Mouse (Mus musculus): ENCODE results near the gene Fzd4.

The Fzd4 gene

GRCm38 (mm10) chr7:89427101-89427500, 22.9 kb downstream of the Fzd4 start:
- no peak for DNase-seq (ENCODE audit: low spot score in 2 of 2)

GRCm38 (mm10) chr7:89428804-89429203, 24.6 kb downstream of the Fzd4 start:
- no peak for DNase-seq (ENCODE audit: low spot score in 2 of 2)

- no peak for DNase-seq (ENCODE audit: low spot score in 2 of 2)
Measured at GRCm38 (mm10) chr7:89429326-89429725, 25.2 kb downstream of the Fzd4 start.

GRCm38 (mm10) chr7:89431185-89431584, 27.0 kb downstream of the Fzd4 start:
- DNase-seq (ENCODE audit: low spot score in 2 of 2), result no peak

- no peak for DNase-seq (ENCODE audit: low spot score in 2 of 2)
Measured at GRCm38 (mm10) chr7:89433193-89433892, 29.2 kb downstream of the Fzd4 start.

- no peak for DNase-seq (ENCODE audit: low spot score in 2 of 2)
Measured at GRCm38 (mm10) chr7:89433893-89434616, 29.9 kb downstream of the Fzd4 start.

GRCm38 (mm10) chr7:89436404-89436803, 32.2 kb downstream of the Fzd4 start:
- DNase-seq (ENCODE audit: low spot score in 2 of 2), result no peak

- DNase-seq (ENCODE audit: low spot score in 2 of 2), result no peak
Measured at GRCm38 (mm10) chr7:89437589-89437988, 33.4 kb downstream of the Fzd4 start.

- DNase-seq (ENCODE audit: low spot score in 2 of 2), result no peak
Measured at GRCm38 (mm10) chr7:89441291-89441690, 37.1 kb downstream of the Fzd4 start.

- DNase-seq (ENCODE audit: low spot score in 2 of 2), result no peak
Measured at GRCm38 (mm10) chr7:89442242-89442641, 38.1 kb downstream of the Fzd4 start.

GRCm38 (mm10) chr7:89445137-89445536, 41.0 kb downstream of the Fzd4 start:
- no peak for DNase-seq (ENCODE audit: low spot score in 2 of 2)

GRCm38 (mm10) chr7:89450312-89450711, 46.2 kb downstream of the Fzd4 start:
- DNase-seq (ENCODE audit: low spot score in 2 of 2), result no peak

- no peak for DNase-seq (ENCODE audit: low spot score in 2 of 2)
Measured at GRCm38 (mm10) chr7:89456380-89457076, 52.4 kb downstream of the Fzd4 start.

GRCm38 (mm10) chr7:89459691-89460090, 55.5 kb downstream of the Fzd4 start:
- no peak for DNase-seq (ENCODE audit: low spot score in 2 of 2)

- DNase-seq (ENCODE audit: low spot score in 2 of 2), result no peak
Measured at GRCm38 (mm10) chr7:89460911-89461310, 56.8 kb downstream of the Fzd4 start.

- no peak for DNase-seq (ENCODE audit: low spot score in 2 of 2)
Measured at GRCm38 (mm10) chr7:89461351-89461750, 57.2 kb downstream of the Fzd4 start.

Data from urinary bladder, adult 18-20 months (tissue).